Mouse (Mus musculus) cerebellum, adult 18-20 months (tissue): ENCODE results near the gene Cs.
A peak's percentile ranks its signal among the peaks of the same experiment; 100 is the strongest.

Source experiments
- DNase-seq, 2 experiments: peaks; one replicate each; pipeline ENCODE4 v3.0.0; 2021

Cs gene

DNA sequence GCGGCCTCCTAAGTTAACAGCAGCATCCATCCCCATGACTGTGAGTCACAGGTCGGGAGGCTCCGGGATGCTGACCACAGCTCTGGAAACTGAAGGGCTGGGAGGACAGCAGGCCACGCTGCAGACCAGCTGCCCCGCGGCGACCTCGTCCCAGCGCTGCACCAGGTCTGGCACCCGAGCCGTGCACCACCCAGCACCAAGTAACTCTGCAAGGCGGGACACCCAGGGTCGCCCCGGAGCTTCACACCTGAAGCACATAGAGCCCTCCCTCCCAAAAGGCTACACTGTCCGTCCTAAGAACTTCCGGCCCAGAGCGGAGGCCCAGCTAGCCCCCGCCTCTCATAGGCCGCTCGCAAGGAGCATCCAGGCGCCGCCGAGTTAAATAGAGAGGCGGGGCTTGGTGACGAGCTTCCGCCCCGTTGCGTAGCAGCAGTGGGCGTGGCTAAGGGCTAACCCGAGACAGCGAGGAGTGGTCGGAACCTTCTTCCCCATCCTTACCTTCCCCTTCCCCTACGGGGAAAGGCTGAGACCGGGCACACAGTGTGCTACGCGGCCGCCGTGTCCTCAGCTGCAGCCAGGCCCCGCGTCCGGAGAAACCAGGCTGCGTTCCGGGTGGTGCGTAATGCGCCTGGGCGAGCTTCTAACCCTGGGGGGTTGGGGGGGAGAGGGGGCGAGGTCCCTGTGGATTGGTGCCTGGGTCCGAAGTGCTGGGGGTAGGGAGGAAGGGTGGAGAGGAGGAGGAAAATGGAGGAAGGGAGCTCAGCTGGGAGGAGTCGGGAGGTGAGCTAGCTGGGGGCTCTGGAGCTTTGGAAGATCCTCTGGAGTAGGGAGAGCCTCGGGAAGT is 73.9 kb downstream of the Cs start, which contains the start of the genes Nabp2 and Rnf41:
Gene Nabp2, minus strand, starts transcription at position 282 of the 844 bp plus-strand sequence.
Gene Rnf41, plus strand, starts transcription at position 447 of the 844 bp plus-strand sequence.
- DNase-seq: peak; percentile 95

DNA sequence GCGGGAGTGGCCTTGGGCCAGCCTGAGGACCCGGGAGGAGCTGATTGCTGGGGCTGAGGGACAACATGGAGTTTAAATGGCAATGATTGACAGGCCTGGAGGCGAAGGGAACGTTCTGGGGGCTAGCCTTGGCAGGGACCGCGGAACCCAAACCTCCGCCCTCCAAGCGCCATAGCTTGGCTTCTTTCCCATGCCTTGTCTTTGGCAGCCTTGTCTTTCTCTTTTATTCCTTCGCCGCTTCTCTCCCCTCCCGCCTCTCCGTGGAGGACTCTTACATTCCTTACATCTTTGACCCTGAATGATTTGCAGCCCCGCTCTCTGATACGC is 74.5 kb downstream of the Cs start:
- DNase-seq: peak; percentile 45 to 48
